Mouse (Mus musculus) erythroblast, embryonic 14.5 days (primary cell): ENCODE results near the gene Arpc5.

Experiments
- GATA1 ChIP-seq: IDR thresholded peaks from 2 replicates; pipeline ENCODE4 v1.6.1; 2012; ENCODE audit warnings: low read length, inconsistent platforms, mixed read lengths
- TAL1 ChIP-seq: IDR thresholded peaks from 3 replicates; pipeline ENCODE4 v1.6.1; 2012; ENCODE audit warnings: low read length, inconsistent platforms, mixed read lengths

- TF ChIP-seq TAL1 (no peak), GATA1 (no peak)
Measured at GRCm38 (mm10) chr1:152786953-152787352, 20.6 kb downstream of the Arpc5 start.
